Mouse (Mus musculus) embryonic facial prominence, embryonic 15.5 days (tissue): Measurements from ENCODE around the gene Ptger1. TPM values are rescaled to one million over a fixed set of nuclear protein-coding genes. Genes with fewer than 3 reads are reported as not detected.

Source experiments
- ATAC-seq: fragments of 200-750 bp; cut with Nextera tagmentation; 2 replicates; pipeline ENCODE4 v1.8.0; 2017; ENCODE audit warnings: low read depth, moderate TSS enrichment; ENCODE audit not compliant: insufficient number of reproducible peaks, low FRiP score, low TSS enrichment
- H3K27ac ChIP-seq: fragments of 300-500 bp; sonication (generic); replicated peaks from 2 replicates; pipeline ENCODE4 v1.5.1; 2015; ENCODE audit warnings: mild to moderate bottlenecking, inconsistent platforms
- H3K27me3 ChIP-seq: fragments of 300-500 bp; sonication (generic); 2 replicates; pipeline ENCODE4 v1.6.1; 2015; ENCODE audit warnings: inconsistent platforms
- H3K36me3 ChIP-seq: fragments of 300-500 bp; sonication (generic); 2 replicates; pipeline ENCODE4 v1.6.1; 2015; ENCODE audit warnings: mild to moderate bottlenecking, inconsistent platforms
- H3K4me1 ChIP-seq: fragments of 300-500 bp; sonication (generic); 2 replicates; pipeline ENCODE4 v1.6.1; 2015; ENCODE audit warnings: inconsistent platforms
- H3K4me2 ChIP-seq: fragments of 300-500 bp; sonication (generic); replicated peaks from 2 replicates; pipeline ENCODE4 v1.6.1; 2015; ENCODE audit warnings: mild to moderate bottlenecking, inconsistent platforms
- H3K4me3 ChIP-seq: fragments of 300-500 bp; sonication (generic); replicated peaks from 2 replicates; pipeline ENCODE4 v1.5.1; 2015; ENCODE audit warnings: mild to moderate bottlenecking, inconsistent platforms
- H3K9ac ChIP-seq: fragments of 300-500 bp; sonication (generic); 2 replicates; pipeline ENCODE4 v1.6.1; 2015; ENCODE audit warnings: inconsistent platforms
- H3K9me3 ChIP-seq: fragments of 300-500 bp; sonication (generic); replicated peaks from 2 replicates; pipeline ENCODE4 v1.6.1; 2016; ENCODE audit warnings: inconsistent platforms
- WGBS: fragments of 180-500 bp; shearing (Covaris S2); methylation state at CpG from one replicate; pipeline ENCODE4 v1.1.7; 2015; 5-methylcytosine and 5-hydroxymethylcytosine counted together
- polyA plus RNA-seq: library from polyadenylated mRNA; unstranded; fragments of >200 nt; fragmentation: Nextera tagmentation; extraction: Ambion mirVana; gene quantifications from 2 replicates; pipeline ENCODE4 v1.2.1, GENCODE M21; 2015

Ptger1 gene
- 1.2 and 1.4 TPM in 2 replicates for polyA plus RNA-seq

- Histone ChIP-seq H3K9me3 (no peaks in the 10 kb centered on the region), H3K4me3 (no peak within 1 kb of the TSS), H3K4me1 (peaks cover 77% of the 10 kb centered on the region), H3K27me3 (no peaks in the 10 kb centered on the region), H3K27ac (peak within 1 kb of the TSS; percentile 83), H3K36me3 (peaks cover 19% of the 10 kb centered on the region), H3K4me2 (peak within 1 kb of the TSS; percentile 71; the same call in 1 of the 2 replicates), H3K9ac (no peak within 1 kb of the TSS)
- WGBS = 18% methylated on average over 14 of the region's 14 CpGs
- ATAC-seq = peak; percentile 31
Measured at GRCm38 (mm10) chr8:83665969-83666865, at the start of gene Ptger1. Gene Ptger1, plus strand, starts transcription at chr8:83666678.

GRCm38 (mm10) chr8:83617111-83617510 is 49.4 kb upstream of the Ptger1 start:
- no peak overlapping the region for H3K9ac ChIP-seq
- H3K27ac ChIP-seq = no peak overlapping the region
- H3K36me3 ChIP-seq = peaks cover 18% of the 10 kb centered on the region
- H3K4me3 ChIP-seq = no peak overlapping the region
- H3K4me1 ChIP-seq = peaks cover 6% of the 10 kb centered on the region; the same call in 1 of the 2 replicates
- no peaks in the 10 kb centered on the region for H3K9me3 ChIP-seq
- ATAC-seq = no peak
- WGBS = 88% methylated on average over 2 of the region's 2 CpGs
- no peaks in the 10 kb centered on the region for H3K27me3 ChIP-seq
- H3K4me2 ChIP-seq = no peak overlapping the region

GRCm38 (mm10) chr8:83618566-83618965 is 47.9 kb upstream of the Ptger1 start:
- WGBS = 96% methylated on average over 2 of the region's 2 CpGs
- peaks cover 11% of the 10 kb centered on the region; the same call in 1 of the 2 replicates for H3K4me1 ChIP-seq
- peaks cover 3% of the 10 kb centered on the region for H3K36me3 ChIP-seq
- H3K27me3 ChIP-seq = no peaks in the 10 kb centered on the region
- no peak overlapping the region for H3K9ac ChIP-seq
- H3K4me3 ChIP-seq = no peak overlapping the region
- H3K4me2 ChIP-seq = no peak overlapping the region
- no peak for ATAC-seq
- no peak overlapping the region for H3K27ac ChIP-seq
- H3K9me3 ChIP-seq = no peaks in the 10 kb centered on the region

- H3K4me2 ChIP-seq = 0 out of 2 replicates have a peak overlapping the region, but pooled peaks have one; percentile 2
- no peak overlapping the region for H3K4me3 ChIP-seq
- no peaks in the 10 kb centered on the region for H3K36me3 ChIP-seq
- no peak overlapping the region for H3K9ac ChIP-seq
- no peaks in the 10 kb centered on the region for H3K27me3 ChIP-seq
- no peaks in the 10 kb centered on the region for H3K9me3 ChIP-seq
- peak overlapping the region; percentile 82 for H3K27ac ChIP-seq
- H3K4me1 ChIP-seq = peaks cover 11% of the 10 kb centered on the region; the same call in 1 of the 2 replicates
- ATAC-seq = no peak; the same call in 1 of the 2 replicates
- 74% methylated on average over 9 of the region's 9 CpGs for WGBS
Measured at GRCm38 (mm10) chr8:83619568-83620285, 46.8 kb upstream of the Ptger1 start.

- peaks cover 11% of the 10 kb centered on the region; the same call in 1 of the 2 replicates for H3K4me1 ChIP-seq
- H3K4me2 ChIP-seq = peak overlapping the region; percentile 79
- no peaks in the 10 kb centered on the region for H3K27me3 ChIP-seq
- H3K4me3 ChIP-seq = peak overlapping the region; percentile 44
- no peak overlapping the region; the same call in 1 of the 2 replicates for H3K27ac ChIP-seq
- H3K9ac ChIP-seq = peak overlapping the region; percentile 33; the same call in 1 of the 2 replicates
- no peaks in the 10 kb centered on the region for H3K9me3 ChIP-seq
- 0 out of 2 replicates have a peak, but pooled peaks have one; percentile 6 for ATAC-seq
- no peaks in the 10 kb centered on the region for H3K36me3 ChIP-seq
- 44% methylated on average over 15 of the region's 15 CpGs for WGBS
Measured at GRCm38 (mm10) chr8:83621691-83622388, 44.6 kb upstream of the Ptger1 start.

GRCm38 (mm10) chr8:83622389-83622989 is 44.0 kb upstream of the Ptger1 start:
- Histone ChIP-seq H3K4me1 (peaks cover 11% of the 10 kb centered on the region; the same call in 1 of the 2 replicates), H3K27ac (no peak overlapping the region; the same call in 1 of the 2 replicates), H3K9ac (peak overlapping the region; percentile 33; the same call in 1 of the 2 replicates), H3K27me3 (no peaks in the 10 kb centered on the region), H3K4me2 (peak overlapping the region; percentile 79), H3K36me3 (no peaks in the 10 kb centered on the region), H3K4me3 (peak overlapping the region; percentile 44), H3K9me3 (no peaks in the 10 kb centered on the region)
- ATAC-seq = peak; percentile 87
- WGBS = 10% methylated on average over 23 of the region's 23 CpGs

- no peaks in the 10 kb centered on the region for H3K9me3 ChIP-seq
- no peak overlapping the region for H3K4me2 ChIP-seq
- no peak overlapping the region for H3K9ac ChIP-seq
- no peak overlapping the region for H3K4me3 ChIP-seq
- no peaks in the 10 kb centered on the region for H3K36me3 ChIP-seq
- no peak for ATAC-seq
- no peaks in the 10 kb centered on the region for H3K27me3 ChIP-seq
- H3K27ac ChIP-seq = no peak overlapping the region
- WGBS = 84% methylated on average over 7 of the region's 7 CpGs
- peaks cover 11% of the 10 kb centered on the region; the same call in 1 of the 2 replicates for H3K4me1 ChIP-seq
Measured at GRCm38 (mm10) chr8:83623549-83623948, 42.9 kb upstream of the Ptger1 start.

GRCm38 (mm10) chr8:83624739-83625138 is 41.7 kb upstream of the Ptger1 start:
- 22% methylated on average over 3 of the region's 3 CpGs for WGBS
- peaks cover 11% of the 10 kb centered on the region; the same call in 1 of the 2 replicates for H3K4me1 ChIP-seq

GRCm38 (mm10) chr8:83625676-83626299 is 40.7 kb upstream of the Ptger1 start:
- no peak for ATAC-seq
- Histone ChIP-seq H3K27me3 (no peaks in the 10 kb centered on the region), H3K9me3 (no peaks in the 10 kb centered on the region), H3K4me3 (no peak overlapping the region), H3K4me1 (peaks cover 11% of the 10 kb centered on the region; the same call in 1 of the 2 replicates), H3K27ac (no peak overlapping the region), H3K9ac (no peak overlapping the region), H3K4me2 (no peak overlapping the region), H3K36me3 (no peaks in the 10 kb centered on the region)
- 81% methylated on average over 6 of the region's 6 CpGs for WGBS

More at GRCm38 (mm10) chr8:83624739-83625138, 41.7 kb upstream of the Ptger1 start:
- no peak for ATAC-seq
- no peak overlapping the region for H3K4me2 ChIP-seq
- no peaks in the 10 kb centered on the region for H3K36me3 ChIP-seq
- H3K27me3 ChIP-seq = no peaks in the 10 kb centered on the region
- H3K4me3 ChIP-seq = no peak overlapping the region
- no peak overlapping the region for H3K9ac ChIP-seq
- H3K9me3 ChIP-seq = no peaks in the 10 kb centered on the region
- no peak overlapping the region for H3K27ac ChIP-seq

GRCm38 (mm10) chr8:83632083-83632707 is 34.3 kb upstream of the Ptger1 start:
- no peak overlapping the region for H3K9ac ChIP-seq
- H3K4me3 ChIP-seq = no peak overlapping the region
- no peak overlapping the region for H3K4me2 ChIP-seq
- no peaks in the 10 kb centered on the region for H3K4me1 ChIP-seq
- WGBS = 82% methylated on average over 7 of the region's 7 CpGs
- H3K27ac ChIP-seq = no peak overlapping the region
- no peaks in the 10 kb centered on the region for H3K27me3 ChIP-seq
- no peaks in the 10 kb centered on the region for H3K9me3 ChIP-seq
- H3K36me3 ChIP-seq = no peaks in the 10 kb centered on the region
- ATAC-seq = no peak
